Mouse (Mus musculus) right cerebral cortex, postnatal 25 days (tissue): ENCODE measurements around the gene Dus1l.
"Not testable (repeated sequence)": the region's sequence is repeated elsewhere in the genome, so short reads cannot be mapped to it uniquely, and the experiment has no call there.

Experiments
- DNase-seq: peaks from one replicate; pipeline ENCODE4 v3.0.0; 2022

The Dus1l gene

DNA sequence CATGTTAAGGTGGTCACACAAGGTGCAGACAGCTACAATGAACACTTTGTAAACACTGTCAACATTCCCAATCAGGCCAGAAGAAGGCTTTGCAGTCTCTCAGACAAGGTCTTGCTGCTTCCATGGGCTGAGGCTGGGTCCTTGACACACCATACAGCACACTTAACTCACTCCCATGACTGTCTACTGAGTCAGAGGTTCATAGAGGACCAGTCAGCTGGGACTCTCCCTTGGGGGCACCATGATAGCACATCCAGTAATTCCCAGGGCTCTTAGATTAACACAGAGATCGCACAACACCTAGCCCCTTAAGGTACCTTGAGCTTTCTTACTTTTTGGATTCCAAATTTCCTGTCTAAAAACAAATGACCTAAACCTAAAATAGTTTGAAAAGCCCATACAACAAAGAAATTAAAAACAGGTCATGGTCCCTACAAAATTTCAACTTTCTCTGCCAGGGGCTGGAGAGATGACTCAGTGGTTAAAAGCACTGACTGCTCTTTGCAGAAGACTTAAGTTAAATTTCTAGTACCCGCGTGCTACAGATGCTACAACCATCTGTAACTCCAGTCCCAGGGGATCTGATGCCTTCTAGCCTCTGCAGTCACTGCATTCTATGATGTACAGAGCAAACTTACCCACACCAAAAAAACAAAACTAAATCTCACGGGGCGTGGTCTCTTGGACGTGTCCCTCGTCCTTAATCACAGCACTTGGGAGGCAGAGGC, 22.6 kb downstream of the Dus1l start:
- DNase-seq, result no peak

DNA sequence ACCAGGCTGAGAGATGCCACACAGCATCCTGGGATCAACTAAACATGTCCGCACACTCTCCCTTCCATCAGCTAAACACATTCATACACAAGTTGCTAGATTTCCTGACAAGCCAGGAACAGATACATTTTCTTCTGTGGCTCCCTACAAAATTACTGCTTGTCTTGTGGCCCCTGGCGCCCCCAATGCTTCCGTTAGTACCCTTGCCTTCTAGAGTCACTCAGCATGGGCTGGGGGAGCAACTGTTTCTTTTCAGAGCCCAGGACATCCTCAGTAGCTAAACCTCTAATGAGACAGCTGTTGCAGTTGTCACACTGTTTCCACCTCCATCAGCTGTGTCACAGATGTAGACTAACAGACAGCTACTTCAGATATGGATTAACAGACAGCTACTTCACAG, 23.5 kb downstream of the Dus1l start:
- DNase-seq, result no peak

DNA sequence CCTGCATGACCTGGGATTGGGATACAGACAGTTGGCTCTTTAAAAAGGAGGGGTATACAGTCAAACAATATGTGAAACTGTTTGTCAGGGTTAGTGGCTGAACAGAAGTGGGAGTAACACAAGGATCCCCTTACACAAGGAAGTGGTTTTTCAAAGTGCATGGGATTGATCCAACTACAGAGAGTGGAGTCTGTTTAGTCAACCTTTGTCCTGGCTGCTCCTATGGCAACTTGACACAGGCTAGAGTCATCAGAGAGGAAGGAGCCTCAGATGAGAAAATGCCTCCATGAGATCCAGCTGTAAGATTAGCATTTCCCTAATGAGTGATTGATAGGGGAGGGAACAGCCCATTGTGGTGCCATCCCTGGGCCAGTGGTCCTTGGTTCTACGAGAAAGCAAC, 28.0 kb downstream of the Dus1l start:
- no peak for DNase-seq

DNA sequence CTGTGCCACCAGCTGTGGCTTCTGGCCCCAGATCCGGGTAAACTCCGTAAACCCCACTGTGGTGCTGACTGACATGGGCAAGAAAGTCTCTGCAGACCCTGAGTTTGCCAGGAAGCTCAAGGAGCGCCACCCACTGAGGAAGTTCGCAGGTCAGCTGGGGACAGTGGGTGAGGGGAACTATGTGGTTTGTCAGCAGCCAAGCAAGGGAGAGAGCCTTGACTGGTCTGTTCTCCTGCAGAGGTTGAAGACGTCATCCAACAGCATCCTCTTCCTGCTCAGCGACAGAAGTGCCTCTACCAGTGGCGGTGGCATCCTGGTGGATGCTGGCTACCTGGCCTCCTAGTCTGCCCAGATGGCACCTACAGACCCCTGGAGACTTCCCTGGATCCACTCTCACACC, 29.2 kb downstream of the Dus1l start:
- DNase-seq, result not testable (repeated sequence)

DNA sequence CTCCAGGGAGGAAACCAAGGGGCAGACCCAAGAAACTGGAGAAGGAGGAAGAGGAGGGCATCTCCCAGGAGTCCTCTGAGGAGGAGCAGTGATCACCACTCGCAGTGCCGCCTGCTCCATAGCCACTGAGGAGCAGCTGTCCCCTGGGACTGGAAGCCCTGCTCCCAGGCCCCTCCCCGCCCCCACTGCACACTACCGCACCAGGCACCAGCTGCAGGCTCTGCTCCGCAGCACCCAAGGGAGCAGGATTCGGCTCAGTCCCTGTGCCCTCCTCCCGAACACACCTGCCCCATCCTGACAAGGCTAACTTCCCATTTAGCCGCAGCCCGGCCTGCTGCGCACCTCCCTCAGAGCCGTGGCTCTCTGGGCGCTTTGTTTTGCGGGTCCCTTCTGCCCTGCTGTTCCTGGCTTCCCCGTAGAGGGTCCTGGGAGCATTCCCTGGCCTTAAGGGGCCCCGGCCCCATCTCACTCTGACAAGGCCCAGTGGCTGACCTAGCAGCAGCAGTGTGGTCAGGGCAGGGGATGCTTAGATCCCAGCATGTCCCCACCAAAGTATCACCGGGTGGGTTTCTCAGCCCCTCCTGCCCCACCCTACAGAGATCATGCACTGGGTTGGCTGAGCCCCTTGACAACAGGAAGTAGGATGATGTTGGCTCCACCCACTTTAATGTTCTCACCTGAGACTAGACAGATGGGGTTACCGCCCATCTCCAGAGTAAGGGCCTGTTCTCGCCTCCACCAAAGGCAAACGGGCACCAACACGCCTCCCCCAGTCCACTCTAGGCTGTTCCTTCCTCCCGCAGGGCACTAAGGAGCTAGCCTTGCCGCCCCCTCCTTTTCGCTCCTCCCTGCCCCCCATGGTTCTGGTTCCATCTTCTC, 32.8 kb downstream of the Dus1l start:
- DNase-seq, result not testable (repeated sequence)

DNA sequence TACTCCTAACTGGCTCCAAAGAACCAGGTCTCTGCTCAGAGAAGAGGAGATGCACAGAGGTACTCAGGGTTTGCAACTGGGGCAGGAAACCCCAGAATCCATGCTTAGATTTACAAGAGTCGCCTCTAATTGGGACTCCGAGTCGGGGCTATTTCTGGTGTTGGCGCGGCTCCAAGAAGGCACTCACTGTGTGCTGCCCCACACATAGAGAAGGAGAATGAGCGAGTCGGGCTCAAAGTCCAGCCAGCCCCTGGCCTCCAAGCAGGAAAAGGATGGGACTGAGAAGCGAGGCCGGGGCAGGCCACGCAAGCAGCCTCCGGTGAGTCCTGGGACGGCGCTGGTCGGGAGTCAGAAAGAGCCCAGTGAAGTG, 33.5 kb downstream of the Dus1l start, which contains the start of gene Hmga1b:
Gene Hmga1b, plus strand, starts transcription at position 123 of the 370 bp plus-strand sequence.
- not testable (repeated sequence) for DNase-seq

DNA sequence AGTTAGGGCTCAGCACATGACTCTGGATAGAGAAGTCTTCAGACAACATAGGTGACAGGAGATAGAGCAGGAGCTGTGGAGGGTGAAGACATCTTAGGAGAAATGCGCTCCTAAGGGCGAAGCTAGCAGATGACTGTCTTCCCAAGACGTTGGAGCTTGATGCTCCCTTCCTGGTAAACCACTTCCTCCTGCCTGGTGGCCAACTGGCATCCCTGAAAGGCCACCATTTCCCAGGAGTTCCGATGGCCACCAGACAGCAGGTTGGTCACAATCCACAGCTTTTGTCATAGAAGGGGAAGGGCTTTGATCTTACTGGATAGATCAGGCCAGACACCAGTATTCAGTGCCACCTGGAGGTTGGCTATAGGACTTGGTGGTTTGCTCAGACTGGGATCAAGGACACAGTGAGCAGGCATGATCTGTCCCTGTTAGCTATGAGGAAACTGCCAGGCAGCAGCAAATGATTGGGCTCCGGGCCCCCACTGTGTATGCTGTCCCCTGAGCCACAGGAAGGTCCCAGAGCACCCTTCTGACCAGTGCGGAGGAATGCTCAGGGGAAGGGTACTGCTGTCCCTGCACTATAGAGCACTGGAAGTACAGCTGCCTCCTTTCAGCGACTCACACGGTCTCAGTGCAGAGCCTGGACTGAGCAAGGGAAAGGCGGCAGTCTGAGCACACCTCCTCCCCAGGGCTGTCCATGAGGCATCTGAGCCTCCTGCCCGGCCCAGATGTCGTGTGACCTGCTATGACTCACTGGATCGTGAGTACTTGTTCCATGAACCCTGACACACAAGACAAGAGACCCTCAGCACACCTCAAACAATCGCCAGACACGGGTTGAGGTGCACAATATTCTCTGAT, 34.2 kb downstream of the Dus1l start:
- no peak for DNase-seq

DNA sequence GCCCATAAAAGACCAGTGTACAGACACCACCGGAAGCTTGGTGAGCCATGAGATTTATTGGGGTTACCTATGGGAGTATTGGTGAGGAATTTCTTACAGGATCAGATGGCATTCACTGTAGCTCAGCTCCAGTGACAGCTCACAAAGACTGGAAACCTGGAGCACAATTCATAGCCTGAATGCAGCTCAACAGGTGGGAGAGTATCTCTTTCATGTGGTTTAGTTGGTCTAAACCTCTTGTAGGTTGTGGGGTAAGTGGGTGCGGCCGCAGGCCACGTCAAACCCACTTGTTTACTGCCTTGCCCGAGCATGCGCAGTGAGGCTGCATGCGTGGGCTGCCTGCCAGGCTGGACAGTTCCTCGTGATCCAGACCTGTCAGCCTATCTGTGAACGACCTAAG, 36.0 kb downstream of the Dus1l start:
- no peak for DNase-seq

DNA sequence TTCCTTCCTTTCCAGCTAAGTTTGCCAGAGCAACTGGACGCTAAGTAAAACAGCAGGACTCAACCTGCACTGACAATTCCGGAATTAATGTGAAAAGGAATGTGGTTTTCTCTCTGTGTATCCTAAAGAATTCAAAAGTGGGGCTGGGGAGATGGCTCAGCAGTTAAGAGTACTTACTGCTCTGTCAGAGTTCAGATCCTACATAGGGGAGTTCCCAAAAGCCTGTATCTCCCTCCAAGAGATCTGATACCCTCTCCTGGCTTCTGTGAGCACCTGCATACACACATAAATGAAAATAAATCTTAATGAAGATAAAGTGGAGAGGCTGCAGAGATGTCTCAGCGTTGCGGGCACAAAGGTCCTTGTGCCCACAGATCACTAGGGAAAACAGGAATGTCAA, 44.6 kb downstream of the Dus1l start:
- no peak for DNase-seq

DNA sequence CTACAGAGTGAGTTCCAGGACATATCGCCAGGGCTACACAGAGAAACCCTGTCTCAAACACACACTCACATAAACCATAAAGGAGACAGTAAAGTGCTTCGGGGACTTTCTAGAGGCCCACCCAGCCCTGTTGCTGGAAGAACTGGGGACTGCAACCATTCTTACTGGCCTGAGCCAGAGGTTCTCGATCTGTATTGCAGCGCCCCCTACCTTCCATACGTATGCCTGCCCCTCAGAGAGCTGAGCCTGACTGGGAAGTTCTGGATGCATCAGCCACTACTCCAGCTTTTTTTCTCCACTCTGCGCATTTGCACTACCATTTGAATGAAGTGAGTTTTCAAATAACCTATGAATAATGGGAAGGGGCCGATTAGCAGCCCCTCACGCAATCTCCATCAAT, 46.8 kb downstream of the Dus1l start:
- DNase-seq, result no peak

DNA sequence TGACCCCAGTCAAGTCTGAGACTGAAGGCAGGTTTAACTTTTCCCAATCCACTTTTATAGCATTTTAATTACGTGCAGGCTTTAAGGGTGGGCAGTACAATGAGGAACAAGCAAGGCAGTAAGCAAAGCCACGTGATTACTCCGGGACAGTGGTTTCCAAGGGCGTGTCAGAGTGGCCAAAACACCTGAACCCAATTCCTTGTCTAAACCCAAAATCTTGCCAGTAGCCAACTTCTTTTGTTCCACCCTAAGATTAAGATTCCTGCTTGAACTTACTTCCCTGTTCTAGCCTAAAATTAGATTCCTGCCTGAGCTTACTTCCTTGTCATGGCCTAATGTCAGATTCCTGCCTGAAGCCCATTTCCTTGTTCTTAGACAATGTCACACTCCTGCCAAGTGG, 48.2 kb downstream of the Dus1l start:
- DNase-seq, result no peak

DNA sequence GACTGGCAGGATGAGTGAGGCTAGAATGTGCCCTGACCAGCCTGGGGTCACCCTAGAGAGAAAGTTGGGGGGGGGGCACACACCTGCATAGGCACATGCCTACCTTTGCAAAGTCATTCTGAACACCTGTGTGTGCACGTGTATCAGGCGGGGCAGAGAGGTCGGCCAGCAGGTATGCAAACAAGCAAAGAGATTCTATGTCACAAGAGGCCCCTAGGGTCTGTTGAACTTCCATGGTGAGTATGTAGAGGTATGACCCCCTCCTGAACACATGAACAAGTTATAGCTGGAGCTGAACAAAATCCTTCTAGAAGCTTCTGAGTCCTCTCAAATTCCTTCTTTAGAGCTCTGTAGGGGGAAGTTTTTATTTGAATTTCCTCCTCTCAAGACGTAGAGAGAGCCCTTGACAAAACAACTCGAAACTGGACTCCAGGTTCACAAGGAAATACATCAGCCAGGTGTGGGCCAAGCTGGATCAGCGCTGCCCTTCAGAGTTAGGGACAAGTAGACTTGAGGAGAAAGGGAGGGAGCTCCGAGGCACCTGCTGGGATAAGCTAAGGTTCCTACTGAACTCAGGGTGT, 52.0 kb downstream of the Dus1l start:
- DNase-seq, result no peak

DNA sequence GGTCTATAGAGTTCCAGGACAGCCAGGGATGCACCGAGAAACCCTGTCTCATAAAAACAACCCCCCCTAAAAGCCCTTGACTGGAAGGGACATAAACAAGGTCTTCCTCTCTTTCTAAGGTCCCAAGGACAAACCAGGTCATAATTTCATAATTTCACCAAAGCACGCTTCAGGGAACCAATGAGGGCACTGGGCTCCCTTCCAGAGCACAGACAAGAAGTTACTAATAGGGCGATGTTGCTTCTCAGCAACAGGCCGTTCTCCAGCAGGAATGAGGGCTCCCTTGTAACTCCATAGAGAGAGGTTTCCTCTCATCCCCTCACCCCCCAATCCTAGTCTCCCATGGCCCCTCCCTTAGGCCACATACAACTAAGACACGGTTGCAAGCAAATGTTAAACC, 55.2 kb downstream of the Dus1l start:
- no peak for DNase-seq
